Comparison of ENCODE assay signal across 8 mouse cellular contexts in the genomic region with DNA sequence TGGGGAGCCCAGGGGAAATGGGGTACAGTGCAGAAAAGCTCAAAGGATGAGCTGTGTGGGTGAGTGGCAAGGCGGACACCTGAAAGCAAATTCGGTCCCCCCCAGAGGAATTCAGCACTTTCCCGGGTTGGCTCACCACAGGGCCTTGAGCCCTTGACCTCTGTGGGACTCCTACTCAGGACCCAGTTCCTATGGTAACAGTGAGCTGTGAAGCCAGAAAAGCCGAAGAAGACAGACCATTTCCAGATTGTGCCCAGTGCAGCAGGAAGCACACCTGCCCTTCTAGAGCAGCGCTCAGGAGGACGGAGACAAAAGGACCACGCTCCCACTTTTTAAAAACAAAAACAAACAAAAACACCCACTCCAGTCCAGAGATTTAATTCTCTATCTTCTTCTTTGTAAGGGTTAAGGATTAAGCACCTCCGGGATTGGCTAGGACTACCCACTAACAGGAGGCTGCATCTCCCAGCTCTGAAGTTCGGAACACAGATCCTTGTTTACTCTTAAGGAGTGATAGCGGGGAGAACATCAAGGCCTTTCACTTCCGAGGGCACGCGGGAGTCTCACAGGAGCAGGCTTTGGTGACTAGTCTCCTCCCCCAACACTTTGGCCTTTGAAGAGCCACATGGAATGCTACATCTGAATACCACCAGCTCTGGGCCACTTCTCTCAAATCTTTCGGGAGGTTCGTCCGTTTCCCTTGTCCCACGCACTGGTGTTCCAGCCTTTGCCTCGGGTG. TPM values are rescaled to one million over a fixed set of nuclear protein-coding genes. Genes with fewer than 3 reads are reported as not detected.
A peak's percentile ranks its signal among the peaks of the same experiment; 100 is the strongest.
DNase-seq lines count a peak whose midpoint lies in the region; ATAC-seq and TF ChIP-seq lines count a peak whose summit lies in the region.

No protein-coding gene starts in this region.

- no peaks in the 10 kb centered on the region for H3K9me3 ChIP-seq in hindbrain, embryonic 12.5 days (replicated peaks)
- H3K9me3 ChIP-seq in liver, embryonic 16.5 days (replicated peaks; ENCODE audit: control insufficient read depth, low read length) = no peaks in the 10 kb centered on the region

- H3K4me3 ChIP-seq in hindbrain, embryonic 12.5 days = peak overlapping the region; percentile 25
- H3K4me3 ChIP-seq in liver, embryonic 16.5 days (ENCODE audit: low read depth, low read length) = peak overlapping the region; percentile 40

- ATAC-seq in hindbrain, embryonic 12.5 days (ENCODE audit: low FRiP score) = no peak
- ATAC-seq in liver, embryonic 16.5 days (ENCODE audit: low read depth) = no peak
- ATAC-seq in cerebellum, adult (ENCODE audit: insufficient number of reproducible peaks, low FRiP score, low TSS enrichment) = no peak
- no peak for ATAC-seq in megakaryocyte progenitor cell, adult 5-6 weeks (replicated peaks; ENCODE audit: poor library complexity)

- no peaks in the 10 kb centered on the region for H3K36me3 ChIP-seq in hindbrain, embryonic 12.5 days
- H3K36me3 ChIP-seq in liver, embryonic 16.5 days (ENCODE audit: control insufficient read depth, insufficient read depth) = no peaks in the 10 kb centered on the region

- peak overlapping the region; percentile 41; the same call in 1 of the 2 replicates for H3K9ac ChIP-seq in hindbrain, embryonic 12.5 days
- H3K9ac ChIP-seq in liver, embryonic 16.5 days (ENCODE audit: low read depth, low read length) = no peak overlapping the region

- no peak overlapping the region for H3K27ac ChIP-seq in hindbrain, embryonic 12.5 days
- no peak overlapping the region for H3K27ac ChIP-seq in liver, embryonic 16.5 days (ENCODE audit: low read length)

- 8% methylated on average over 18 of the region's 18 CpGs for WGBS in hindbrain, embryonic 12.5 days
- WGBS in liver, embryonic 16.5 days (ENCODE audit: insufficient replicate concordance) = 15% methylated on average over 18 of the region's 18 CpGs

- no peak for TF ChIP-seq CTCF in brain, embryonic 14.5 days (IDR thresholded peaks at IDR 0.05; ENCODE audit: borderline replicate concordance, extremely low read depth, insufficient read depth, insufficient read length)

- DNase-seq in adrenal gland, adult (ENCODE audit: inconsistent age in 2 of 2, low spot score in 1 of 2) = peak; percentile 58 to 80
- no peak for DNase-seq in adrenal gland, postnatal 4 days (ENCODE audit: low spot score in 2 of 2)
- DNase-seq in brain, embryonic 14.5 days (ENCODE audit: low read depth) = peak; percentile 53
- peak; percentile 67 for DNase-seq in retina, postnatal 1 day

- H3K4me2 ChIP-seq in hindbrain, embryonic 12.5 days (replicated peaks) = peak overlapping the region; percentile 59
- H3K4me2 ChIP-seq in liver, embryonic 16.5 days (ENCODE audit: low read depth, low read length) = peak overlapping the region; percentile 59

- no peak for TF ChIP-seq POLR2A in brain, embryonic 14.5 days (IDR thresholded peaks at IDR 0.05; ENCODE audit: borderline replicate concordance, extremely low read depth, insufficient read depth, insufficient read length, poor library complexity, severe bottlenecking)

- H3K4me1 ChIP-seq in hindbrain, embryonic 12.5 days = peaks cover 25% of the 10 kb centered on the region
- H3K4me1 ChIP-seq in liver, embryonic 16.5 days (ENCODE audit: control insufficient read depth, low read depth, low read length) = peaks cover 5% of the 10 kb centered on the region

- 0 out of 2 replicates have a peak, but pooled peaks cover 6% of the 10 kb centered on the region for H3K27me3 ChIP-seq in hindbrain, embryonic 12.5 days
- H3K27me3 ChIP-seq in liver, embryonic 16.5 days (ENCODE audit: control insufficient read depth, insufficient read depth, low read depth, low read length) = peaks cover 52% of the 10 kb centered on the region

RNA-seq across cellular contexts. Expression of a gene that starts 31.0 kb away (rescaled TPM):
- 10 to 100 TPM; 40.1 to 41.9 TPM for total RNA-seq in adrenal gland, postnatal 4 days (2021)
- polyA plus RNA-seq in brain, embryonic 14.5 days (2012; rRNA removed) = 57.6 and 75.1 TPM in 2 replicates
- 3.8 and 4.3 TPM in 2 replicates for polyA plus RNA-seq in hindbrain, embryonic 12.5 days (2016; fragmentation: Nextera tagmentation; extraction: Ambion mirVana)
- polyA plus RNA-seq in liver, embryonic 16.5 days (2015; fragmentation: Nextera tagmentation; extraction: Ambion mirVana) = 2.1 TPM in 2 replicates
- total RNA-seq in megakaryocyte progenitor cell, adult 5-6 weeks (2015) = 45.5 and 47.0 TPM in 2 replicates
- total RNA-seq in megakaryocyte progenitor cell, adult 5-6 weeks (2017) = 43.8 and 47.6 TPM in 2 replicates

RNA-seq across cellular contexts. Expression of a gene that starts 31.0 kb away (rescaled TPM):
- total RNA-seq in adrenal gland, postnatal 4 days (2021) = 100 to 1,000 TPM; 141 to 151 TPM
- 44.4 and 45.4 TPM in 2 replicates for polyA plus RNA-seq in brain, embryonic 14.5 days (2012; rRNA removed)
- polyA plus RNA-seq in hindbrain, embryonic 12.5 days (2016; fragmentation: Nextera tagmentation; extraction: Ambion mirVana) = 35.0 and 37.0 TPM in 2 replicates
- 29.4 and 35.2 TPM in 2 replicates for polyA plus RNA-seq in liver, embryonic 16.5 days (2015; fragmentation: Nextera tagmentation; extraction: Ambion mirVana)
- total RNA-seq in megakaryocyte progenitor cell, adult 5-6 weeks (2015) = 57.1 and 64.4 TPM in 2 replicates
- total RNA-seq in megakaryocyte progenitor cell, adult 5-6 weeks (2017) = 71.4 and 85.8 TPM in 2 replicates

Comparison
In these comparisons a context has a peak if more than half of its experiments do, and no peak if none do; other contexts are left out.
1. DNase-seq: peak in adrenal gland, adult (2 of 2), brain, embryonic 14.5 days (single experiment) and retina, postnatal 1 day (single experiment); none in adrenal gland, postnatal 4 days (0 of 2).
2. RNA of a gene that starts 31.0 kb away (polyA plus RNA-seq): 57.6 to 75.1 TPM in brain, embryonic 14.5 days; 3.8 to 4.3 TPM in hindbrain, embryonic 12.5 days and 2.1 TPM in liver, embryonic 16.5 days; every median in the first group is over 10 times any median in the second.